Mouse (Mus musculus) hindbrain, embryonic 11.5 days (tissue): Measurements from ENCODE around the gene Mta2. TPM values are rescaled to one million over a fixed set of nuclear protein-coding genes. Genes with fewer than 3 reads are reported as not detected.

ENCODE experiments used
- ATAC-seq: fragments of 200-750 bp; cut with Nextera tagmentation; 2 replicates; pipeline ENCODE4 v1.8.0; 2017; ENCODE audit warnings: mild to moderate bottlenecking, moderate TSS enrichment, moderate library complexity; ENCODE audit not compliant: low FRiP score
- DNase-seq: peaks from one replicate; pipeline ENCODE4 v3.0.0-alpha.2; 2015; ENCODE audit warnings: low spot score
- H3K27ac ChIP-seq: fragments of 300-500 bp; sonication (generic); 2 replicates; pipeline ENCODE4 v1.5.1; 2014; ENCODE audit warnings: mild to moderate bottlenecking, low read depth, low read length
- H3K27me3 ChIP-seq: fragments of 300-500 bp; sonication (generic); 2 replicates; pipeline ENCODE4 v1.6.1; 2014; ENCODE audit warnings: mild to moderate bottlenecking, low read length, moderate library complexity, mixed read lengths; ENCODE audit not compliant: control insufficient read depth, insufficient read depth
- H3K36me3 ChIP-seq: fragments of 300-500 bp; sonication (generic); 2 replicates; pipeline ENCODE4 v1.6.1; 2014; ENCODE audit warnings: mild to moderate bottlenecking, low read length, moderate library complexity, mixed read lengths; ENCODE audit not compliant: control insufficient read depth, insufficient read depth
- H3K4me1 ChIP-seq: fragments of 300-500 bp; sonication (generic); replicated peaks from 2 replicates; pipeline ENCODE4 v1.6.1; 2014; ENCODE audit warnings: low read length, mixed read lengths; ENCODE audit not compliant: control insufficient read depth, insufficient read depth
- H3K4me2 ChIP-seq: fragments of 300-500 bp; sonication (generic); replicated peaks from 2 replicates; pipeline ENCODE4 v1.6.1; 2014; ENCODE audit warnings: mild to moderate bottlenecking, low read depth, low read length
- H3K4me3 ChIP-seq: fragments of 300-500 bp; sonication (generic); 2 replicates; pipeline ENCODE4 v1.5.1; 2014; ENCODE audit warnings: low read depth, low read length
- H3K9ac ChIP-seq: fragments of 300-500 bp; sonication (generic); 2 replicates; pipeline ENCODE4 v1.6.1; 2014; ENCODE audit warnings: low read depth, low read length
- H3K9me3 ChIP-seq: fragments of 300-500 bp; sonication (generic); 2 replicates; pipeline ENCODE4 v1.6.1; 2016; ENCODE audit warnings: low read length; ENCODE audit not compliant: control insufficient read depth
- WGBS: fragments of 180-500 bp; shearing (Covaris S2); extraction: QIAGEN DNeasy Blood & Tissue Kit; methylation state at CpG from one replicate; pipeline ENCODE4 v1.1.7; 2014; 5-methylcytosine and 5-hydroxymethylcytosine counted together
- polyA plus RNA-seq: library from polyadenylated mRNA; unstranded; fragments of >200 nt; fragmentation: Nextera tagmentation; extraction: Ambion mirVana; gene quantifications from 2 replicates; pipeline ENCODE4 v1.2.1, GENCODE M21; 2014

Mta2 gene
- polyA plus RNA-seq, 1 experiment from 2014 or later, result 45.6 TPM

- Histone ChIP-seq H3K27ac (peak overlapping the region; percentile 98; the same call in 1 of the 2 replicates), H3K4me2 (no peak overlapping the region; the same call in 1 of the 2 replicates), H3K9me3 (no peaks in the 10 kb centered on the region), H3K4me1 (peaks cover 13% of the 10 kb centered on the region), H3K9ac (no peak overlapping the region), H3K27me3 (no peaks in the 10 kb centered on the region), H3K36me3 (no peaks in the 10 kb centered on the region), H3K4me3 (peak overlapping the region; percentile 97)
- WGBS, result 80% methylated on average over 15 of the region's 15 CpGs
- ATAC-seq (no peak), DNase-seq (no peak)
Measured at GRCm38 (mm10) chr19:8940526-8941133, 1.0 kb upstream of the Mta2 start.

- Histone ChIP-seq H3K36me3 (0 out of 2 replicates have a peak, but pooled peaks cover under 1% of the 10 kb centered on the region), H3K27me3 (no peaks in the 10 kb centered on the region), H3K9me3 (no peaks in the 10 kb centered on the region), H3K4me1 (peaks cover 13% of the 10 kb centered on the region), H3K4me2 (peak overlapping the region; percentile 64), H3K9ac (peak overlapping the region; percentile 100), H3K27ac (peak overlapping the region; percentile 98), H3K4me3 (peak overlapping the region; percentile 97)
- peak; percentile 55 for ATAC-seq
- DNase-seq, result no peak
- 32% methylated on average over 10 of the region's 10 CpGs for WGBS
Measured at GRCm38 (mm10) chr19:8941136-8941514, 550 bp upstream of the Mta2 start.

- H3K9me3 ChIP-seq, result no peaks in the 10 kb centered on the region
- ATAC-seq (peak; percentile 65), DNase-seq (no peak)
- H3K9ac ChIP-seq, result peak overlapping the region; percentile 100
- peak overlapping the region; percentile 97 for H3K4me3 ChIP-seq
- WGBS, result under 1% methylated on average over 44 of the region's 46 CpGs
- H3K4me2 ChIP-seq, result peak overlapping the region; percentile 64
- H3K4me1 ChIP-seq, result peaks cover 13% of the 10 kb centered on the region
- H3K27me3 ChIP-seq, result no peaks in the 10 kb centered on the region
- H3K27ac ChIP-seq, result peak overlapping the region; percentile 98
- H3K36me3 ChIP-seq, result peaks cover 8% of the 10 kb centered on the region
Measured at GRCm38 (mm10) chr19:8942276-8942964, 745 bp downstream of the Mta2 start.

DNA sequence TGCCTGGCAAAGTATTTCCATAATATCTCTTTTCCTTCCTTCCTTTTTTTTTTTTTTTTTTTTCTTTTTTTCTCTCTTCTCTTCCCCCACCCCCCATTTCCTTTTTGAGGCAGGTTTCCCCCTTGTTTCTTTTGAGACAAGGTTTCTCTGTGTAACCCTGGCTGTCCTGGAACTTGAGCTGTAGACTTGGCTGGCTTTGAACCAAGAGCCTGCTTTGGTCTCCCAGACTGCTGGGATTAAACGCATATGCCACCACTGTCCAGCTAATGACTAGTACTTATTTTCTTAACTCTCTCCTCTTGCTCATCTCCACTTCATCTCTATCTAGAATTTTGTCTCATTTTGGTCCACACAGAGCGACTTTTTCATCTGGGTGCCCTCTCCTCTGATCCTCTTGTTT lies 1.4 kb downstream of the Mta2 start:
- Histone ChIP-seq H3K27ac (no peak overlapping the region), H3K27me3 (no peaks in the 10 kb centered on the region), H3K4me2 (peak overlapping the region; percentile 64), H3K9me3 (no peaks in the 10 kb centered on the region), H3K4me1 (peaks cover 13% of the 10 kb centered on the region), H3K4me3 (peak overlapping the region; percentile 97), H3K9ac (peak overlapping the region; percentile 100), H3K36me3 (peaks cover 13% of the 10 kb centered on the region)
- no peak for DNase-seq
- 83% methylated on average over 2 of the region's 2 CpGs for WGBS
- ATAC-seq, result no peak

GRCm38 (mm10) chr19:8944062-8944461 lies 2.4 kb downstream of the Mta2 start:
- Histone ChIP-seq H3K4me1 (peaks cover 13% of the 10 kb centered on the region), H3K9ac (no peak overlapping the region), H3K4me3 (no peak overlapping the region), H3K27ac (0 out of 2 replicates have a peak overlapping the region, but pooled peaks have one; percentile 10), H3K27me3 (no peaks in the 10 kb centered on the region), H3K9me3 (no peaks in the 10 kb centered on the region), H3K36me3 (peaks cover 16% of the 10 kb centered on the region), H3K4me2 (peak overlapping the region; percentile 17; the same call in 1 of the 2 replicates)
- no peak for DNase-seq
- WGBS, result 71% methylated on average over 5 of the region's 5 CpGs
- no peak for ATAC-seq

DNA sequence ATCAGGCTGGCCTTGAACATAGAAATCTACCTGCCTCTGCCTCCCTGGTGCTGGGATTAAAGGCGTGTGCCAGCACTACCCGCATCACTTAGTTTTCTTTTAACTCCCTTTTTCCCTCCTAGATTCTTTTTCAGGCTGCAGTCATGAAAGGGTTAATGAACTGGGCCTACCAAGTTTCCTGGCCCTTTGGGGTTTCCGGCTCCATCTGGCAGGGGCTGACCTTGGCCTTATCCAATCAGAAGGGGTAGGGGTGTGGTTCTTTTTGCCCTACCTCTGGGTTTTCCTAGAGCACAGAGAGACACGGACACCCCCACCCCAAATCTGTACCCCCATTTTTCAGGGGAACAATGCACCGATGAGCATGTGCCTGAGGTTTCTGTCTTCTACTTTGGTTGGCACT lies 3.1 kb downstream of the Mta2 start:
- no peak overlapping the region for H3K4me2 ChIP-seq
- DNase-seq (peak; percentile 85), ATAC-seq (no peak)
- no peaks in the 10 kb centered on the region for H3K27me3 ChIP-seq
- H3K4me1 ChIP-seq, result peaks cover 13% of the 10 kb centered on the region
- no peaks in the 10 kb centered on the region for H3K9me3 ChIP-seq
- peak overlapping the region; percentile 8; the same call in 1 of the 2 replicates for H3K4me3 ChIP-seq
- H3K27ac ChIP-seq, result no peak overlapping the region
- no peak overlapping the region for H3K9ac ChIP-seq
- peaks cover 19% of the 10 kb centered on the region for H3K36me3 ChIP-seq
- WGBS, result 51% methylated on average over 5 of the region's 5 CpGs

GRCm38 (mm10) chr19:8945251-8945650 lies 3.6 kb downstream of the Mta2 start:
- 92% methylated on average over 6 of the region's 6 CpGs for WGBS
- no peaks in the 10 kb centered on the region for H3K27me3 ChIP-seq
- H3K27ac ChIP-seq, result no peak overlapping the region
- ATAC-seq (no peak), DNase-seq (no peak)
- H3K4me2 ChIP-seq, result no peak overlapping the region
- H3K4me1 ChIP-seq, result peaks cover 13% of the 10 kb centered on the region
- no peaks in the 10 kb centered on the region for H3K9me3 ChIP-seq
- peak overlapping the region; percentile 8; the same call in 1 of the 2 replicates for H3K4me3 ChIP-seq
- peaks cover 19% of the 10 kb centered on the region for H3K36me3 ChIP-seq
- no peak overlapping the region for H3K9ac ChIP-seq

DNA sequence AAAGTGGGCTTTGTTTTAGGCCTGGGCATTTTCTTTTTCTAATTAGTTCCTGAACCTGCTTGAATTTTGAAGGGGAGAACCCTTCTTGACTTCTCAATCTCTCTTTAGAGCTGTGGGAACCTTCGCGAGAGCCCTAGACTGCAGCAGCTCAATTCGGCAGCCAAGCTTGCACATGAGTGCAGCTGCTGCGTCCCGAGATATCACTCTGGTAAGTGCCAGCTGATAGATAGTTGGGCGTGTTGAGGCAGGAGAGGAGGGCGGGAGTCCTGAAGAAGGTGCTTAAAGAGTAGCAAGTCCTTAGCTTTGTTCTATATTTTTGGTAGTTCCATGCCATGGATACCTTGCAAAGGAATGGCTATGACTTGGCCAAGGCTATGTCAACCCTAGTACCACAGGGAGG lies 5.3 kb downstream of the Mta2 start:
- Histone ChIP-seq H3K36me3 (peaks cover 22% of the 10 kb centered on the region), H3K4me3 (no peak overlapping the region), H3K4me2 (no peak overlapping the region), H3K9me3 (no peaks in the 10 kb centered on the region), H3K4me1 (peaks cover 8% of the 10 kb centered on the region; the same call in 1 of the 2 replicates), H3K9ac (no peak overlapping the region), H3K27me3 (no peaks in the 10 kb centered on the region), H3K27ac (no peak overlapping the region)
- WGBS, result 96% methylated on average over 7 of the region's 7 CpGs
- DNase-seq (no peak), ATAC-seq (no peak)

- H3K36me3 ChIP-seq, result peaks cover 22% of the 10 kb centered on the region
- 89% methylated on average over 5 of the region's 5 CpGs for WGBS
Measured at GRCm38 (mm10) chr19:8950190-8950589, 8.5 kb downstream of the Mta2 start.

More at GRCm38 (mm10) chr19:8950190-8950589, 8.5 kb downstream of the Mta2 start:
- ATAC-seq (no peak), DNase-seq (no peak)
- H3K27me3 ChIP-seq, result no peaks in the 10 kb centered on the region
- H3K4me3 ChIP-seq, result no peak overlapping the region
- no peak overlapping the region for H3K9ac ChIP-seq
- no peak overlapping the region for H3K27ac ChIP-seq
- H3K4me1 ChIP-seq, result peaks cover 6% of the 10 kb centered on the region; the same call in 1 of the 2 replicates
- no peak overlapping the region for H3K4me2 ChIP-seq
- H3K9me3 ChIP-seq, result no peaks in the 10 kb centered on the region
